Mouse (Mus musculus): ENCODE measurements at regions not wholly inside any gene's neighbourhood (a gene's known extent, or its start where the extent isn't known, plus 50 kb on each side); places are given as distances from the start of the nearest gene placed in this dataset.
A peak's percentile ranks its signal among the peaks of the same experiment; 100 is the strongest.

DNA sequence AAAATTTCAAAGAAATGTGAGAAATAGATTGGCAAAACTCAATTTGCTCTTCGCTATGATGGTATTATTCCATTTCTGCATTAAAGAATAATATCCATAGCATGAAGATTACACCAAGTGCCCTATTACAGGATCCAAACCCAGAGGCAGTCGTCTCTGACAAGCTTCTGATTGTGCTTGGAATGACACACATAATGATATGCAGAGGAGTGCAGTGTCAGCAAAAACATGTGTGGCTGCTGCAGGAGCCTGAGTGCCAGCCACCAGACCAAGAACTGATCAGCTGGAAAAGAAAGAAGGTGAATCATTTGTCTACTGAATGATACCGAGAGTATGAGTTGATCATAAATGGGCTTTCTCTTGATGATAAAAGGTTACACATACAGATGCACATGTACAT lies 137.3 kb downstream of the Il15 start:
- DNase-seq = no peak

DNA sequence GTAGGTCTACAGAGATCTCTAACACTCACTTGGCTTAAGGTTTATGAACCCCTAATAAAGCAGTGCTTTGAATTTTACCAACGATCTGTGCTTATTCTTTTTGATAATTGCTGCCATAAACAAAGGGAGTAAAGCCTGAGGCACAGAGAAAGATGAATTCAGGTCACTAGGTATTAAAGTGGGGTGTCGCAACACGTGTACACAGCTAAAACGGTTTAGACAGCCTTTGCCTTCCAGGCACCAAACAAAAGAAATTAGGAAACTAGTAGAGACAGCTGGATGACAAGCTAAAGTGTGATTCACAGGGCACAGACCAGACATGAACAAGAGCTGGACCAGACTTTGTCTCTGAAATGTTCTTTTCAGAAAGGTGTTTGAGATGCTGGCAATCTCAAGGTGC lies 140.8 kb downstream of the Il15 start:
- no peak for DNase-seq

DNA sequence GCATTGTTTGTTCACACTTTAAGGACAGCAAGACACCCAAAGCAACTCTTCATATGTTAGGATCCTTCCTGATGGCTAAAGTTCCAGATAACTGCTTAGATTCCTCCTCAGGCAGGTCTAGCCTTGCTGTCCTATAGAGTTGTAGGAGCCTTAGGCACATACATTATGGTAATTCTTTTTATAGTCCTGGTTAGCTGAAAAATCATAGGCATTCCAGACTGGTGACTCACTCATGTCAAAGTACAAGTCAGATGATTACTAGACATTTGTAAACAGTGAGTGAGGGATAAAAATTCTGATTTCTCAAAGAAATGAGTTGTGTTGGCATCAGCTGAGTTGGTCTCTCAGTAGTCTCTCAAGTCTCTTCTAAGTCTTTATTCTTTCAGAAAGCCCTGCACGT lies 142.4 kb downstream of the Il15 start:
- DNase-seq = no peak

DNA sequence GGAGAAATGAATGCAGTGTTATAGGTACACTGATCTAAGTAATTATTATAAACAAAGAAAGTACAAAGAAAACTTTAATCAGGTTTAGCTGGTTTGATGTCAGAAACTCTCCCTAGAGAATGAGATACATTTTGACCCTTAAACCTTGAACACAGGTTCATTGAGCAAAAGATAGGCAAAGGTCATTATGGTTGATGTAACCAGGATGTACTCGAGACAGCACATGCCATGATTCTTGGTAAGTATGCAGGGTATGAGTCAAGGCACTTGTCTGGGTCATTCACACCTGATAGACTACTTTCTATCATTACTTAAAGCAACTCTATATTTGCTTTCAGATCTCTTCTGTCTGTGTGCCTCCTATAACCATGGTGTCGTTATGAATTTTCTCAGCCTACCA lies 147.2 kb downstream of the Il15 start:
- DNase-seq = no peak

DNA sequence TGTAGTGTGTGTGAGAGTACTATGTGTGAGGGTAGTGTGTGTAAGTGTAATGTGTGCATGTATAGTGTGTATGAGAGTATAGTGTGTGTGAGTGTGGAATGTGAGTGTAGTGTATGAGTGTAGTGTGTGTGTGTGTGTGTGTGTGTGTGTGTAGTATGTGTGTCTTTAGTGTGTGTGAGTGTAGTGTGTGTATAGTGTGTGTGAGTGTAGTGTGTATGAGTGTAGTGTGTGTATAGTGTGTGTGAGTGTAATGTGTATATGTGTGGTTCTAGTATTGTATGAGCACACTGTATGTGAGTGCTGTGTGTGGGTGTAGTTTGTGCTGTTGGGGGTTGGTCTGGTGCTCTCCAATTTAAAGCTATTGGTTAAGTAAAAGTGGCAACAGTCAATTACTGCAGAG lies 150.6 kb downstream of the Il15 start:
- no peak for DNase-seq

DNA sequence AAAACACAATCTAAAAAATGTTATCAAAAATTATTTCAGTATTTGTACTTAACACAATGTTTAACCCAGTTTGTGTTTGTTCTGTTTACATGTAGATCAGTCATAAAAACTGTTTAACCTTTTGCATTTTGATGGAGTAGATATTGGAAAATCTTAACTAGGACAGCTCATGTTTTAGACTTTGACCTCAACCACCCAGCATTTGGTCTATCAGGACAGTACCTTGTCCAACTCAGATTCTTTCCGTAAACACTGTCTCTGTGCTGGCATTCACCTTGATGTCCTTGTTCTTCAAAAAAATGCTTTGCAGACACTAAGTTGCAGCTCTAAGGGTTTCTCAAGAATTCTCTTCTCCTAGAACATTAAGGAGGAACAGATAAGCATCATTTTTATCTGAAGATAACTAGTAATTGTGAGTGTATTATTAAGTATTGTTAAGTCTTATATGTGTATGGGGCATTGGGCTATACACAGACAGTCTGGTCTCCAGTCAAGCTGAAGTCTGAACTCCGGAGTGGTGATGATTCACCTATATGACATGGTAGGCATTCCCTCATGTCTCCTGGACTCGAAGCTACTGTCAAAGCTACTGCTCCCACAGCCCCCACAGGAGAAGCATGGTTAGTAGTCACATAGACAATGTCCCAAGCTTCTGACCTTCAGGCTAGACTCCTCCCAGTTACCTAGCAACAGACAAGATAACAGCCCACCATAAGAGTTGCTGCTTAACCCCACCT lies 153.0 kb downstream of the Il15 start:
- no peak for DNase-seq

DNA sequence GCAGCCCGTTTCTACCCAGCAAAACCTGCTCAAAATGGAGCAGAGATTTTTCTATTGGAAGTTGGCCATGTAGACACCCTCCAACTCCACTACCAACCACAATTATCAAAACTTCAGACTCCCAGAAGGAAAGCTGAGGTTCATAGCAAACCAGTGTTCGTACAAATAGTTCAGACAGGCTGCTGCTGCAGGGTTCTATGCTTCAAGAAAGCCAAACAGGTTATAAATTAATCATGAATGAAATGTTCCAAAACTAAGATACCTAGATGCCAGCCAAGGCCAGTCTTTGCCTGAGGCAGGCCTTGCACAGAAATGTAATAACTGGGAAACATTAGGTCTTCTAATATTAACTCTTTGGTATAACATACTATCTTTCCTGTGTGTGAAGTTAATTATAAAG lies 158.9 kb downstream of the Il15 start:
- peak; percentile 50 to 56 for DNase-seq

DNA sequence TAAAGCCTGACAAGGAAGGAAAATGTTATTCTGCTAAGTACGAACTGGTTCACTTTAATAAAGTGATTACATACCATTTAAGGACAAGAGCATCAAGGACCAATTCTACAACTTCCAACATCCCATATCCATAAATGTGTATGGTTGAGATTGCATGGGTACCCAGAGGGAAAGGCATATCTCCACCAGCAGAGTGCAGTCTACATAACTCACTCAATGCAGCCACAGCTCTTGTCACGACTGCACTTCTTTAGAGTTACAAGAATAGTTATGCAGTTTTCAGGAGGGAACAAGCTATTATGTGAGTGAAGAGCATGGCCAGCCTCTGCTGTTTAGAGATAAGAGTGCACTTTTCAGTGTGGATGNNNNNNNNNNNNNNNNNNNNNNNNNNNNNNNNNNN lies 173.1 kb downstream of the Il15 start:
- peak in 1 of 2 experiments; percentile 5 for DNase-seq

DNA sequence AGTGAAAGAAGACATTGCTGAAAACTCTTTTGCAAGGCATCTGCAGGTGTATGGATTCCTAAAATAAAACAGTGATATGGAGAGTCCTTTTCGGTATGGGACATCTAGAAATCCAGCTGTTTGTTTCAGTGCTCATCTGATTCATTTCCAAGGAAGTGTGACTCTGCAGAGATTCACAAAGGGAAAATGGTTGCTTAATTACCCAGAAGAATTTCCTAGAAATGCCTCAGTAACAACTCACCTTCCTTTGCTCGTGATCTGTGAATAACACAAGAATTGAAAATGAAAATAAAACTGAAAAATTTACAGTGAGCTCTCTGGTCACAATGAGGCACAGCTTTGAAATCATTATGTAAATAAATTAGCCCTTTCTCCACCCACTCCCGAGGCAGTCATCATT lies 201.3 kb downstream of the Il15 start:
- DNase-seq = no peak

DNA sequence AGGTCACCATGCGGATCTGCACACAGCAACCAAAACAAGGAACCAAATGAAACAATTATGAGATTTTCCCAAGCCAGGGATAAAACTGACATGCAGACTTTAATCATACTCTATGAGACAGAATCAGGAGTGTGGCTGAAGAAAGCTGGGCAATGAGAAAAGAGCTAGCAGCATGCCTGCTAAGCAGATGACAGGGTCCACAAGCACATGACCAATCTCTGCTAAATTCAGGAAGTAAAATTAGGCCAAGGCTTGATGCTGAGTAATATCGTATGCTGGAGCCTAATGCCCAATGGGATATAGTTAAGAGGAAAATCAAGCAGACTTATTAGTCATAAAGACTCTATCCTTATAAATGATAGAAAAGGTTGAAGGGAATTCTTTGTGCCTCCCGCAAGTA lies 202.8 kb downstream of the Il15 start:
- DNase-seq = no peak

DNA sequence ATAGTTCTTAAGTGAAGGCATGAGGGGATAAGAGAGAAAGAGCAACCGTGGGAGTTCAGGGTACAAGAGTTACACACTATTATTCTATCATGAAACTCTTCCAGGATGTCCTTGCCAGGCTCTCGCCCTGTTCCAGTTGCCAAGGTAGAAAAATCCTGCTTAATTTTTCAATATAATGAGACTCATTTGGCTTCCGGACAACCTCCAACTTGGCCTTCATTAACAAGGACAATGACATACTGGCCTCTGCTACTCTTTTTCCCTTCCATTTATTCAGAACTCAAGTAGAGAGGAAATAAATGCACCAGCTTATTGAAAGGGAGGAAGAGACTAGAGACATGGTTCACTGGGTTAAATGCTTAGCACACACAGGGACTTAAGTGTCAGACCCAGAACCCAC lies 206.5 kb downstream of the Il15 start:
- DNase-seq = no peak

DNA sequence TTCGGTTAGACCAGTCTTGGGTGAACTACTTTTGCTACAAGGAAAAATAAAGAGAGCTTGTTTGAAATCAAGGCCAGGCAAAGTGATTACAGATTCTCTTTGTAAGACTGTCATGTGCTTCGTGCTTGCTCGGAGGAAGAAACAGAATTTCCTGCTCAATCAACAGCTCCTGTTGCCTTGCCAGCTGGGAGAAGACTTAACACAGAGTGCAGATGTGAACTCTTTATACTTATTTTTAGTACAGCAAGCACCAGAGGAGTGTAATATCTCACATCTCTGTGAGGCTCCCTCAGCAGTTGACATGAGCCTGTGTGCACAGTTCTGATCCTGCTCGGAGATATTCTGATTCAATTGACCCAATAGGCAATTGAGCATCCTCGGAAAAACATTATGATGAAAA lies 207.9 kb downstream of the Il15 start:
- DNase-seq = no peak

DNA sequence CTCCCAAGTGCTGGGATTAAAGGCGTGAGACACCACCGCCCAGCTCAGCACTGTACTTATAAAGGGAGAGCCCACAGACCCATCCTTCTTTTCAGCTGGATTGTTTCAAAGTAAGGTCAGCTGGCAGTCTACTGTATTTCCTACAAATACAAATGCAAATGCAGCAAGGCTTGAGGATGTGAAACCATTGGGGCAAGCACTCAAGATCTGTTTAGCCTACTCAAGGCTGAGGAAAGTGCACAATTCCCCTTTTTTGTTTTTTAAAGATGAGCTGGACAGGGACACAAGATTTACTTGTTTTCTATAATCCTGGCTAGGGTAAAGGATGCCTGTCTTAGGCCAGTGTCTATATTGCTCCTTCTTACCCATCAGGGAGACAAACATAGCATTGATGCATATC lies 212.0 kb downstream of the Il15 start:
- DNase-seq = no peak

DNA sequence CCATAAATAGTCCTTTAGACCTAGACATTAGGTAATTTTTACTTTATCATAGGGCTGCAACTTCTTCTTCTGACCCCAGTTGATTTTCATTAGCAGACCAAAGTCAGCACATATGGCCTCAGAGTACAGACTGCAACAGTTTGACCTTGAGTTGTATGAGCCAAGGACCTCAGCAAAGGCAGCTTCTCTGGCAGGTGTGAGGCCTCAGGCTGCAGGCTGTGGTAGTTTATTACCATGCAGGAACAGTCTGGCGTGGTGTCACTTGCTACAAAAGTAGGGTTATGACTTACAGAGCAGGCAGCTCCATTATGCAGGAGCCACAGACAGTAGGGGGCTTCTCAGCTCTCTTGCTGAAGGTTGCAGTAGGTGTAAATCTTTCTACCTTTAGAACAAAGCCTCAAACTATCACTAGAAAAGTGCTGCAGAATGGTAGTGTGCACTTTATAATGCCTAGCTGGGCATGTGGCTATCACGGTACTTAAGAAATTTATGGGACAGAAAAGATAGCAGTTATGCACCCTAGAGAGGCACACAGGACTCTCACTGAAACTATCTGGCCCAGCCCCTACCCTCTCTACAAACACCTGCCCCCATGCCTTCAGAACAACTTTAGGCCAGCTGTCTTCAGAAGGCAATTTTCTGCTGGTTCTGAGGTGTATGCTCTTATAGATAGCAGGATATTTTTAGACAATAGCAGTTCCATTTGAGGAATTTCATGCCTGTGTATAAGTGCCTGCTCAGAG lies 215.7 kb downstream of the Il15 start:
- DNase-seq = peak; percentile 8 to 49

DNA sequence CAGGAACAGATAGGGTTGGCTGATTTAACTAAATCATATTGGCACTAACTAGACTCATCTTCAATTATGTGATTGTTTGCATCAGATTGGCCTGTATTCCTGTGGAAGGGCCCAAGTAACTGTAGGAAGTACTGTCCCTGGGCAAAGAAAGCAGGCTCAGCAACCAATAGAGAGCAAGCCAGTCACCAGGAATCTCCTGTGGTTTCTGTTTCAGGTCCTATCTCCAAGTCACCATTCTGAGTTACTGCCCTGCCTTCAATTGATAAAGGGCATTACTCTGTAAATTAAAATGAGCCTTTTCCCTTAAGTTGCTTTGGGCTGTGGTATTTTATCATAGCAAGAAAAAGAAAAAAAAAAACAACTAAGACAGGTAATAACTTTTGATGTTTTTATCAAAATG lies 219.0 kb downstream of the Il15 start:
- DNase-seq = no peak
